Comparison of ENCODE assay signal across 25 mouse cellular contexts in genomic region chr4:49451848-49452551, GRCm38 (mm10). TPM values are rescaled to one million over a fixed set of nuclear protein-coding genes. Genes with fewer than 3 reads are reported as not detected.
DNase-seq lines count a peak whose midpoint lies in the region; ATAC-seq and TF ChIP-seq lines count a peak whose summit lies in the region.
"Had no signal": no experiment of that assay in that cellular context is flagged by ENCODE, and none has a peak within 500 bp of the region (broad histone marks: within the 10 kb centered on the region; RNA-seq: fewer than 3 reads in every experiment).

No protein-coding gene starts in this region.

- no peaks in the 10 kb centered on the region for H3K36me3 ChIP-seq in liver, embryonic 13.5 days
- H3K36me3 ChIP-seq in liver, postnatal 0 days (replicated peaks; ENCODE audit: insufficient read depth, low read length) = no peaks in the 10 kb centered on the region
- H3K36me3 ChIP-seq: embryonic facial prominence, embryonic 13.5 days; forebrain, embryonic 15.5 days; heart, embryonic 13.5 days; hindbrain, embryonic 15.5 days had no signal

- ATAC-seq in erythroid progenitor cell, adult 5-6 weeks (replicated peaks; ENCODE audit: low FRiP score, poor library complexity, severe bottlenecking) = 0 out of 2 replicates have a peak, but pooled peaks have one; percentile 44
- ATAC-seq in liver, embryonic 13.5 days (ENCODE audit: low read depth) = peak; percentile 71
- peak; percentile 48 for ATAC-seq in liver, postnatal 0 days
- ATAC-seq: activated CD4-positive, CD25-positive, alpha-beta regulatory T cell, adult 4 months; forebrain, embryonic 15.5 days; Patski had no signal

- TF ChIP-seq EP300 in liver, postnatal 0 days (IDR thresholded peaks at IDR 0.05; ENCODE audit: low read depth) = no peak

- peaks cover 27% of the 10 kb centered on the region for H3K4me1 ChIP-seq in liver, embryonic 13.5 days (replicated peaks)
- peaks cover 5% of the 10 kb centered on the region; the same call in 1 of the 2 replicates for H3K4me1 ChIP-seq in liver, postnatal 0 days (ENCODE audit: insufficient read depth)
- H3K4me1 ChIP-seq: embryonic facial prominence, embryonic 13.5 days; forebrain, embryonic 15.5 days; heart, embryonic 13.5 days; hindbrain, embryonic 15.5 days had no signal

- TF ChIP-seq CTCF in liver, postnatal 0 days (IDR thresholded peaks at IDR 0.05; ENCODE audit: low read depth) = no peak
- no peak for TF ChIP-seq CTCF in gastrocnemius, adult 2 months (IDR thresholded peaks at IDR 0.05)

- intact Hi-C loops in gastrocnemius, adult 2 months (cut with DNase I) = no loop called here

- no peak overlapping the region for H3K4me2 ChIP-seq in liver, embryonic 13.5 days
- no peak overlapping the region; the same call in 1 of the 2 replicates for H3K4me2 ChIP-seq in liver, postnatal 0 days (ENCODE audit: low read depth, low read length)
- H3K4me2 ChIP-seq: embryonic facial prominence, embryonic 13.5 days; forebrain, embryonic 15.5 days; heart, embryonic 13.5 days; hindbrain, embryonic 15.5 days had no signal

- H3K9me3 ChIP-seq in liver, embryonic 13.5 days (replicated peaks) = no peaks in the 10 kb centered on the region
- no peaks in the 10 kb centered on the region for H3K9me3 ChIP-seq in liver, postnatal 0 days (ENCODE audit: low read length)
- H3K9me3 ChIP-seq: embryonic facial prominence, embryonic 13.5 days; forebrain, embryonic 15.5 days; heart, embryonic 13.5 days; hindbrain, embryonic 15.5 days had no signal

- H3K4me3 ChIP-seq in liver, embryonic 13.5 days (replicated peaks) = no peak overlapping the region
- no peak overlapping the region for H3K4me3 ChIP-seq in liver, postnatal 0 days (ENCODE audit: low read depth, low read length)
- H3K4me3 ChIP-seq in gastrocnemius, adult 2 months = no peak overlapping the region
- H3K4me3 ChIP-seq: embryonic facial prominence, embryonic 13.5 days; forebrain, embryonic 15.5 days; heart, embryonic 13.5 days; hindbrain, embryonic 15.5 days had no signal

- H3K27ac ChIP-seq in liver, embryonic 13.5 days = peak overlapping the region; percentile 75
- peak overlapping the region; percentile 76 for H3K27ac ChIP-seq in liver, postnatal 0 days (ENCODE audit: low read depth)
- no peak overlapping the region for H3K27ac ChIP-seq in gastrocnemius, adult 2 months
- H3K27ac ChIP-seq: embryonic facial prominence, embryonic 13.5 days; forebrain, embryonic 15.5 days; heart, embryonic 13.5 days; hindbrain, embryonic 15.5 days had no signal

- H3K9ac ChIP-seq in liver, embryonic 13.5 days = no peak overlapping the region
- no peak overlapping the region for H3K9ac ChIP-seq in liver, postnatal 0 days (replicated peaks)
- H3K9ac ChIP-seq: embryonic facial prominence, embryonic 13.5 days; forebrain, embryonic 15.5 days; heart, embryonic 13.5 days; hindbrain, embryonic 15.5 days had no signal

- no peak for DNase-seq in liver, embryonic 13.5 days
- DNase-seq in liver, postnatal 0 days = no peak
- peak; percentile 15 for DNase-seq in yolk sac, embryonic 10.5 days (ENCODE audit: low spot score)
- no peak for DNase-seq in spleen, adult 12 weeks (ENCODE audit: low spot score)
- no peak for DNase-seq in heart, adult 11 months
- DNase-seq in gastrocnemius, adult 2 months = no peak
- DNase-seq: adrenal gland, postnatal 14 days; cerebellum, adult 11-12 months; cerebellum, adult 9-10 months; cerebellum, postnatal 25 days; gastrocnemius, postnatal 10 days; heart, postnatal 36 days had no signal

- WGBS in liver, embryonic 13.5 days (ENCODE audit: insufficient replicate concordance) = 52% methylated on average over 1 of the region's 1 CpGs
- 51% methylated on average over 1 of the region's 1 CpGs for WGBS in liver, postnatal 0 days (ENCODE audit: insufficient replicate concordance)

- no peaks in the 10 kb centered on the region for H3K27me3 ChIP-seq in liver, embryonic 13.5 days
- no peaks in the 10 kb centered on the region for H3K27me3 ChIP-seq in liver, postnatal 0 days (ENCODE audit: insufficient read depth, low read length)
- H3K27me3 ChIP-seq: CH12.LX; embryonic facial prominence, embryonic 13.5 days; forebrain, embryonic 15.5 days; heart, embryonic 13.5 days; hindbrain, embryonic 15.5 days had no signal

RNA-seq across cellular contexts. Expression of gene Acnat1, which starts 21.7 kb away (rescaled TPM):
- total RNA-seq in erythroid progenitor cell, adult 5-6 weeks (2015; ENCODE audit: low replicate concordance) = not detected in 2 replicates
- total RNA-seq in erythroid progenitor cell, adult 5-6 weeks (2017; ENCODE audit: low replicate concordance) = not detected in 2 replicates
- 0.24 and 0.52 TPM in 2 replicates for polyA plus RNA-seq in liver, embryonic 13.5 days (2015; fragmentation: Nextera tagmentation; extraction: Ambion mirVana)
- polyA plus RNA-seq in liver, postnatal 0 days (2015; fragmentation: Nextera tagmentation; extraction: Ambion mirVana) = 3.5 and 4.4 TPM in 2 replicates
- not detected for total RNA-seq in gastrocnemius, adult 2 months (2021)
- total RNA-seq: CH12.LX; gastrocnemius, postnatal 10 days; granulocyte monocyte progenitor cell, adult 5-6 weeks; heart, postnatal 36 days had no signal
- polyA plus RNA-seq: activated CD4-positive, CD25-positive, alpha-beta regulatory T cell, adult 4 months; embryonic facial prominence, embryonic 13.5 days; forebrain, embryonic 11.5 days; forebrain, embryonic 15.5 days; heart, embryonic 13.5 days; heart, postnatal 0 days; hindbrain, embryonic 11.5 days; hindbrain, embryonic 15.5 days; Patski had no signal

RNA-seq across cellular contexts. Expression of gene Acnat2, which starts 44.0 kb away (rescaled TPM):
- total RNA-seq in erythroid progenitor cell, adult 5-6 weeks (2015; ENCODE audit: low replicate concordance) = not detected in 2 replicates
- total RNA-seq in erythroid progenitor cell, adult 5-6 weeks (2017; ENCODE audit: low replicate concordance) = not detected in 2 replicates
- polyA plus RNA-seq in liver, embryonic 13.5 days (2015; fragmentation: Nextera tagmentation; extraction: Ambion mirVana) = 0.36 and 0.43 TPM in 2 replicates
- polyA plus RNA-seq in liver, postnatal 0 days (2015; fragmentation: Nextera tagmentation; extraction: Ambion mirVana) = 8.7 and 13.6 TPM in 2 replicates
- not detected for total RNA-seq in gastrocnemius, adult 2 months (2021)
- total RNA-seq: CH12.LX; gastrocnemius, postnatal 10 days; granulocyte monocyte progenitor cell, adult 5-6 weeks; heart, postnatal 36 days had no signal
- polyA plus RNA-seq: activated CD4-positive, CD25-positive, alpha-beta regulatory T cell, adult 4 months; cortical plate, adult 2 months; embryonic facial prominence, embryonic 13.5 days; forebrain, embryonic 11.5 days; forebrain, embryonic 15.5 days; heart, embryonic 13.5 days; heart, postnatal 0 days; hindbrain, embryonic 11.5 days; hindbrain, embryonic 15.5 days; Patski had no signal

RNA-seq across cellular contexts. Expression of gene Baat, which starts 54.4 kb away (rescaled TPM):
- 2.9 TPM in 1 of 2 replicates, not detected in the other for total RNA-seq in erythroid progenitor cell, adult 5-6 weeks (2015; ENCODE audit: low replicate concordance)
- total RNA-seq in erythroid progenitor cell, adult 5-6 weeks (2017; ENCODE audit: low replicate concordance) = 0.51 and 1.8 TPM in 2 replicates
- polyA plus RNA-seq in liver, embryonic 13.5 days (2015; fragmentation: Nextera tagmentation; extraction: Ambion mirVana) = 0.32 and 0.43 TPM in 2 replicates
- polyA plus RNA-seq in liver, postnatal 0 days (2015; fragmentation: Nextera tagmentation; extraction: Ambion mirVana) = 16.6 and 18.2 TPM in 2 replicates
- under 1 TPM in 1 of 2 experiments, not detected in 1; 0.39 TPM for total RNA-seq in gastrocnemius, adult 2 months (2021)
- total RNA-seq: granulocyte monocyte progenitor cell, adult 5-6 weeks had no signal
- polyA plus RNA-seq: activated CD4-positive, CD25-positive, alpha-beta regulatory T cell, adult 4 months; embryonic facial prominence, embryonic 13.5 days; forebrain, embryonic 15.5 days; heart, postnatal 0 days; hindbrain, embryonic 15.5 days; Patski had no signal
